Mouse (Mus musculus): Measurements from ENCODE around the gene Nr1i2.
"Not testable (repeated sequence)": the region's sequence is repeated elsewhere in the genome, so short reads cannot be mapped to it uniquely, and the experiment has no call there.

The Nr1i2 gene

DNA sequence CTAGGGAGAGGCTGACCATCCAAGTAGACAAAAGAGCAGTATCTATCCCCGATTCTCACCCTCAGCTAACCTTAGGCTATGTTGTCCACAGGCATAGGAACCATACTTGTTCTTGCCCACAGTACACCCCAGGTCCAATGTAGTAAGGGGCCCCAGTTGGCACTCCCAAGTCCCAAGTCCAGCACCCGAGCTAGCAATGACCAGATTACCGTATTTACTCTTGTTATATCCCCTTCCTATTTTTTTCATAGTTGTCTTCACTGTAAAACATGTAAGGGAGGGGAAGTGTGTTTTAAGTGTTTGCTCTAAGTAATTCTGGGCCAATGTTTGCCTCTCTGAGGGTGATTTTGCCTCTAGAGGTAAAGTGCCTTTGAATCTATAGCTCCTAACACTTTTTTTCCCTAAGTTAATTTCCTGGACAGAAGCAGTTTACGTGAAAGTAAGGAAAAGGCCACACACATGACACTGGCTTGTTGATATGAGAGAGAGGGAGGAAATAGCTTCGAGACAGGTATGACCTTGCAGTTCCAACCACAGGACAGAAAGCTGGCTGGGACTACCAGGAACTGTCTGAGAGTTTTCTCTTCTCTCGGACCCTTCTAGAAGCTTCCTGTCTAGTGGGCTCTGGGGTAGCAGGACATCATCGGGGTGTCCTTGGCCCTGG lies at the start of gene Nr1i2:
TSS of gene Nr1i2 (minus strand) at position 140 of the 664 bp plus-strand sequence.
- no peak for DNase-seq (ENCODE audit: low read depth, low spot score)

DNA sequence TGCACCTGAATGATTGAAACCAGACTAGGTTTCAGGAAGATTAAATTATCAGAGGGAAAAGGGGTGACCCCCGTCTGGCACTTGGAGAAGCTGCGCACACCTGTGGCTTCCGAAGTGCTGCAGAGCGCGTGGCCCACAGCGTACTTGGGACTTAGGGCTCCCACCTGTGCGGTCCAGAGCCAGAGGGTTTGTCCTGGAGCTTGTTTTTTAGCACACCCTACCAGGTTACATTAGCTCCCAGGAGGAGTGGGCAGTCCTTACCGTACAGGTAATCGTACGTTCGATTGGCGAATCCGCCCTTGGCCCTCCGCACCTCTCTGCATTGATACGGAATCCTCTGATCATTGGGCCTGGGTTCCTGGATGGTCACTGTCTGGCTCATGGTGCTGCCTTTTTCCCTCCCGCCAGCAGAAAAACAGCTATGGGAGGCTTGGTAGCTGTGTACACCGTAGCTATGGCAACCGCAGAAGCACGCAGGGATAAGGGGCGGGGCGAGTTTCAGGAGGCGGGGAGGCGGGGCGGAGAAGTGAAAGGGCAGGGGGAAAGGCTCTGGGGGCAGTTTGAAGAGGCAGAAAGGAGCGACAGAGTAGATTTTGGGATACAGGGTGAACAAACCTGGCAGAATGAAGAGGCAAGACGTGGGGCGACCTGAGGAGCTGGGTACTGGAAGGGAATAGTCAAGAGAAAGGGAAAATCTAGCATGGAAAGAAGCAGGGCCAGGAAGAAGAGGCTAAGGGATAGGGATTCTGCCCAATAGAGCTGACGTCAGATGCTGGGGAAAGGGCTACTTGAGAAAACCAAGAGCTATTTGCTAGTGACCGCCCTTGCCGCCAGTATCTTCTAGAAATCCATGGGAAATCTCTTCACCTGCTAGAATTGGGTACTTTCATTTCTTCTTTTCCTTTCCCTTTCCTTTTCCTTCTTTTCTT lies 47.0 kb upstream of the Nr1i2 start, which contains the start of gene Maats1:
TSS of gene Maats1 (minus strand) at position 748 of the 929 bp plus-strand sequence.
- DNase-seq (ENCODE audit: low read depth, low spot score), result peak; percentile 87

DNA sequence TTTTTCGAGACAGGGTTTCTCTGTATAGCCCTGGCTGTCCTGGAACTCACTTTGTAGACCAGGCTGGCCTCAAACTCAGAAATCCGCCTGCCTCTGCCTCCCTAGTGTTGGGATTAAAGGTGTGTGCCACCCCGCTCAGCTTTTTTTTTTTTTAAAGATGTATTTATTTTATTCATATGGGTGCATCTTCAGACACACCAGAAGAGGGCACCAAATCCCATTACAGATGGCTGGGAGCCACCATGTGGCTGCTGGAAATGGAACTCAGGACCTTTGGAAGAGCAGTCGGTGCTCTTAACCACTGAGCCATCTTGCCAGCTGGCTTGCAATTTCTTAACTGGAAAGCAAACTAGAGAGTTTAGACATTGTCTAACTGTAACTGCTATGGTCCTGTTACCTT lies 43.5 kb upstream of the Nr1i2 start:
- DNase-seq (ENCODE audit: low read depth, low spot score), result not testable (repeated sequence)

DNA sequence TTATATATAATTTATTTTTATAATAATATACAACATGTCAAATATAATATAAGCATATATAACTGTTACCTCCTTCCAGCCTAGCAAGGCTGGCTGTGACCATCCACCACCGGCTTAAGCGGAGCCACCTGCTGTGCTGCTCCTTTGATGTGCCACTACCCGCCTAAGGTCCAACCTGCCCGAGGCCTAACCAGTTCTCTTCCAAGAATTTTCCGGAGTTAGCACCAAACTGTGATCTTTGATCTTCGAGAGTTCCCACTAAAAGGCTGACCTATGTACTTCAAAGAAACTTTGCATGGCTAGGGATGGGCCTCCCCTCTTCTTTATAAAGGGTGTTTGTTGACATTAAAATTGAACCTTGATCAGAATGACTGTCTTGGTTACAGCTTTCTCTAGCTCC lies 39.8 kb upstream of the Nr1i2 start:
- DNase-seq (ENCODE audit: low read depth, low spot score), result no peak

DNA sequence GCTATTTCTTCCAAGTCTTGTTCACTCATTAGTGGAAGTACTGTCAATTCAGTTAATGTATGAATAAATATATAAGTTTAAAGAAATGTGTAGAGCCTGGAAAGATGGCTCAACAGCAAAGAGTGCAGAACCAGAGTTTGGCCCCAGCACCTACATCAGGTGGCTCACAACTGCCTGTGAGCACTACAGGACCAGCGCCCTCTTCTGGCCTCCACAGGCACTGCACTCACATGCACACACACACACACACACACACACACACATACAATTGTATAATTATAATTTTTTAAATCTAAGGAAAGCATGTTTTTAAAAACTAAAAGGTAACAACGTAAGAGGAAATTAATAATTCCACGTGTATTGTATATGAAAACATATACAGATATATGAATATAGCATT lies 34.7 kb upstream of the Nr1i2 start:
- no peak for DNase-seq (ENCODE audit: low read depth, low spot score)

DNA sequence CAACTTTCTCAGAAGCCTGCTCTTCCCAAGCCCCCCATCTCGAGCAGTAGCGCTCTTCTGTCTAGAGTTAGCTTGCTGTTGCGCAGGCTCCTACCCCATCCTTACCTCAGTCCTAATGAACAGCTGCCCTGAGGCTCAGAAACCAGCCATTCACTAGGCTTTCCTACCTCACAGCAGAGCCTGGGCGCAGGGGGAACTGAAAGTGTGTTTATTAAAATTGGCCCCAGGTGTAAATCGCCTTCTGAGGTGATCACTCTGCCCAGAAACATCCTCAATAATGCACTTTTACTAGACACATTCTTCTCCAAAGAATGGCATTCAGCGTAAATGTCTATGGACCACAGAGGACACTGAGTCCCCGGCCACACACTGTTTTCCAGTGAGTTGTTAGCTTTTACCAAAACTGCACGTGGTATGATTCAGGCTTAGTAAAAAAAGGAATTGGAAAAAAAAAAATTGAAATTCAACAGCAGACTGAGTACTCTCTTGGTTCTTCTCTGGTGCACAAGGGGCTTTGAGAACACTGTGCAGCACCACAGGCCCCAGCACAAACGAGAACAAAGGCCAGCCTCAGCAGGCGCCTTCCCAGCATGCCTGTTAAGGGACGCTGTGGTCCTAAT lies 32.3 kb upstream of the Nr1i2 start:
- no peak for DNase-seq (ENCODE audit: low read depth, low spot score)

DNA sequence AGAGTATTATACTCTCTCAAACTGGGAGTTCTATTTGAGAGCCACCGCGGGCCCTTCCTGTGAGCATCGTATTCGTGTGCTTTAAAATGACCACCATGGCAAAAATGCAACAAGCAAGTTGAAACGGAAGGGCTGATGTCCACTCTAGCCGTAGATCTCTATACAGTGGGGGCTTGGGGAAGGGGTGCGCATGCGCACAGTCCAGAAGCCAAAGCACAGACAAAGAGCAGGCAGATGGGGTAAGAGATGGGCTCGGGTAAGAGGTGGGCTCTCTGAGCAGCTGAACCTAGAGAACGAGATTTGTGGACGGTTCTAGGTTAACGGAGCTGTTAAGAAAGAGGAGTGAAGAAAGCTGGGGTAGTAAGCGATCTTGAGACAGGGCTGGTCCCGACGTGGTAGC lies 29.7 kb upstream of the Nr1i2 start:
- DNase-seq (ENCODE audit: low read depth, low spot score), result peak; percentile 36

DNA sequence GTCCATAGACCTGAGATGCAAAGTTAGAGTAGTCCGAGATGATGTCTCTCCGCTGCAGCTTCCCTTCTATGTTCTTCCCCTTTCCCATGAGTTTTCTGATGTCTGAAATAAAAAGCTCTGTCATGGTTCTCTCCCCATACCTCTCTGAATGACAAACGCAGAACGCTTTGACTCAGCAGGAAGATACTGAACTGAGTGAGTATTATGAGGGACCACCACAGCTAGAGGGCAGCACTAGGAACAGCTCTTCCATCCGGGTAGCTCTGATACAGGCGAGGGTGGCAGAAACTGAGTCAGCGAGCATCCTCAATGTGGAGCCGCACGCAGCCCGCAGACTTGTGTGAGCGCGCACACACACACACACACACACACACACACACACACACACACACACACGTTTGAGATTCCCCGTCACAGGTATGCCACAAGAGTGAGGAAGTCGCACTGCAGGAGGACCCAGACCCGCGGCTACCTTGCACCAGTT lies 26.9 kb upstream of the Nr1i2 start:
- DNase-seq (ENCODE audit: low read depth, low spot score), result peak; percentile 91

DNA sequence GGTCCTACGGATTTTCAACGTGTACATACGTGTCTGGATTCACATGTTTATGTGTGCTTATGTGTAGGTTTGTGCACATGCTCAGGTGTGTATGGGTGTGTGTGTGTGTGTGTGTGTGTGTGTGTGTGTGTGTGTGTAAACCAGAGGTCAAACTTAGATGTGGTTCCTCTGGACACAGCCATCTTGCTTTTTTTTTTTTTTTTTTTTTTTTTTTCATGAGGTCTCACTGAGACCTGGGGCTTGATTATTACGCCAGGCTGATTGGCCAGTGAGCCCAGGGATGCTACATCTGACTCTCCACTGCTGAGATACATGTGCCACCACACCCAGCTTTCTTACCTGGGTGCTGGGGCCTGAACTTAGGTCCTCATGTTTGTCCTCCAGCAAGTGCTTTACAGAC lies 24.5 kb upstream of the Nr1i2 start:
- no peak for DNase-seq (ENCODE audit: low read depth, low spot score)

DNA sequence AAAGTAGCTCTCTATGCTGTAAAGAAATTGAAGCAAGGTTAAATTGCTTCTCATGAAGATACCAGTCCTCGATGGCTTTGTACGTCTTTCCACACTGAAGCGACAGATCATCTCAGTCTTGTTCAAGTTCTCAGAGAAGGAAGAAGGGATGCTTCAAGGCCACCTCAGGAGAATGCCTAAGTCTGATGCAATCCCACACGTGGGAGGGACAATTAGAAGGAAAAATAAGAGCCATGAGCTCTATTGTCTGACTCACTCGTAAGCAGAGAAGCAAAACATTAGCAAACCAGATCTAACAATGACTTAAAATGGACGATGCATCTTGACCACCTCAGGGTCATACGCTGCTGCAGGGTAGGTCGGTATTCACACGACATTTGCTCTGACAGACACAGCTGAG lies 23.9 kb upstream of the Nr1i2 start:
- DNase-seq (ENCODE audit: low read depth, low spot score), result no peak

DNA sequence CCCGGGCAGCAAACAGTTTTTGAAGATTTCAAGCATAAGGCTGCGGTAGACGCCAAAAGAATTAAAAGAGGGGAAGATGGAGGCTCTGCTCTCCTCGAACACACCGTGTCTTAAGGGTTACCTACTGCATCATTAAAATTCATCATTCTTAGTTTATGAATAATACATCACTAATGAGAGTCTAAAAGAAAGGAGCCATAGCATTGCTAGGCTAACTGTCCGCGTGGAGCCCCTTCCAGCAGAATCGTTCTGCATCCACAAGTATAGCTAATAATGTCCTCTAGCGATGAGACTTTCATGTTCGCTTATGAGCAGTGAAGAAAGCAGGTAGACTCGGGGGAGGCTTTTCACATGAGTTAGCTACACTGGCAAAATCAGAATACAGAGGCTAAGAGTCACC lies 13.6 kb upstream of the Nr1i2 start:
- no peak for DNase-seq (ENCODE audit: low read depth, low spot score)

DNA sequence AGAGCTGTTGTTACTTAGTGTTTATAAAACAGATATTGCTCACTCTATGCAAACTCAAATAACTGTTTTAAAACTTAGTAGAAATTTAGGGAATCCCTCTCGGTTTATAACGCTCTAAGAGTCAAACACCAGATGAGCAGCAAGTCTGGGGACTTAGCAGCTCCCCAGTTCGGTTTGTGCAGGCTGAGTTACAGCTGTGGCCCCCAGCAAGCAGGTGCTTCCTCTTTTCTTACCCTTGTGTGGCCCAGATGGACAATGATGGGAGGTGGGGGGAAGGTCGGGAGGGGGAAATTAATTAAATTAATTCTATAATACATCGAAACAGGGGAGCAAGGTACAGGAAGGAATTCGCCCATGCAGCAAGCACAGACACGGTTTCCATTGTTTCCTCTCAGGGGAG lies 13.0 kb upstream of the Nr1i2 start:
- no peak for DNase-seq (ENCODE audit: low read depth, low spot score)

DNA sequence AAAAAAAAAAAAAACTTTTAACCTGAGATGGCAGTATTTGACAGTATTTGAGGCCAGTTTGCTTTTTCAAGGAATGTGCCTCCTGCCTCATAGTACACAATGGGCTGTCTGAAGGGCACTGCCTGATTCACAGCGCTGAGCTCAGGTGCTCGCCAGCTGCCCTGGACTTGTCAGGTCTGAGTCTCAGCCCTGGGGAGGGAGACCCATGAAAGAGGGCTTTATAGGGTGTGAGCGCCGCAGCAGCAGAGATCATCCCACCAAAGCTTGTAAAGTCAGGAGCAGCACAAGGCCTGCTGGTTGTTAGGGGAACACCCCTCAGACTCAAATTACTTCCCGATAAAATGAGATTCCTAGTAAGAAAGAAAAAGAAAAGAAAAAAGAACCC lies 12.6 kb upstream of the Nr1i2 start:
- DNase-seq (ENCODE audit: low read depth, low spot score), result peak; percentile 10

DNA sequence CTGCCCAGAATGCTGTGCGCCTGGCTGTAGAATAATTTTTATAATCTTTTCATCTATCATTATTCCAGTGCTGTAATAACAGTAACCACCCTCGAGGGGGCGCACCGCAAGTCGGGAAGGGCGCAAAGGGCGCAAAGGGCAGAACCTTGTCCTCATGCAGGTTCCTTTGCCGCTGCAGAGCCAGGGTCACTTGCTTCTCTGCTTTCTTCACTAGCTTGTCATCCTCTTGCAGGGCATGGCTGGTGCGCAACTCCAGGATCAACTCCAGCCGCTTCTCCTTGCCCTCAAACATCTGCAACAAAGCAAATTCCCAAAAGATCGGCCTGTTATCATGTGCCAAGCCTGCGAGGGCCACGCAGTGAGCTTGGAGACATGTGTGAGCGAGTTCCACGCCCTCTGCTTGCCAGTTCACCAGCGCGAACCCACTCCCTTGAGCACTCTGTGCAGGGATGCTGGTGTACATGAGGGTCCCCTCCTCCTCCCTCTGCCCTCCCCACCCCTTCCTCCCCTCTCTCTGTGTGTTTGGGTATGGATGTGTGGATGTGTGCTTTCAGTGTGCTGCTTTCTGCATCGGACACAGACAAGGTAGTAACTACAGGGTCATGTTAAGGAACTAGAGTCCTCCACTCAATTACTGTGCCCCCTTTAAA lies 12.1 kb upstream of the Nr1i2 start:
- DNase-seq (ENCODE audit: low read depth, low spot score), result peak; percentile 55

DNA sequence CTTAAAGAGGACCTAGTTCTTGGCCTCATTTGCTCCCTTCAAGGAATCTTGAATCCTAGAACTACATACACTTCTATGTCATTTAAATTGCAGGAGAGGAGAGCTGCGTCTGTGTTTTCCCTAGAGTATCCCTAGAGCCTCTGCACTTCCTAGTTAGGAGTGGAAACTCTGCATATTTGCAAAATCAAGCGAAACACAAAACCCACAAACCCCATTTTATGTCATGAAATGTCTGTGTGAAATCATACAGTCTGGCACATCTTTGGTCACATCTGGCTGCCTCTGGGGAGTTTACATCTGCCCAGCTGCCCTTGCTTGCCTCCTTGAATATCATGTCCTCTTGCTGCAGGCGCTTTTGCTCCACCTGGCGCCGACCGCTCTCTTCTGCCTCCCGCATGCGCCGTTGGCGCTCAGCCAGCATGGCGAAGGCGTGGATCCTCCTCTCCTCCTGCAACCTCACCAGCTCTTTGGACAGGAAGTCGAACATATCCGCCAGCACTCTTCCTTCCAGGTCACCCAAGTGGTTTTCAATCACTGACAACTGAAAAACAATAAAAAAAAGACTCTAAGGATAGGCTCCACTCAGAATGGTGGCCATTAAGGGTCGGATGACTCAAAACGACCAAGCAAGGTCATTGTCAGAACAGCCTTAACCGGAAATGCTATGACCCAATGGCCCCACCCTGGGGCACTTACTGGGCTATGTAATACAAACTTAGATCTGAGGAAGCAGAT lies 10.0 kb upstream of the Nr1i2 start:
- DNase-seq (ENCODE audit: low read depth, low spot score), result peak; percentile 82

DNA sequence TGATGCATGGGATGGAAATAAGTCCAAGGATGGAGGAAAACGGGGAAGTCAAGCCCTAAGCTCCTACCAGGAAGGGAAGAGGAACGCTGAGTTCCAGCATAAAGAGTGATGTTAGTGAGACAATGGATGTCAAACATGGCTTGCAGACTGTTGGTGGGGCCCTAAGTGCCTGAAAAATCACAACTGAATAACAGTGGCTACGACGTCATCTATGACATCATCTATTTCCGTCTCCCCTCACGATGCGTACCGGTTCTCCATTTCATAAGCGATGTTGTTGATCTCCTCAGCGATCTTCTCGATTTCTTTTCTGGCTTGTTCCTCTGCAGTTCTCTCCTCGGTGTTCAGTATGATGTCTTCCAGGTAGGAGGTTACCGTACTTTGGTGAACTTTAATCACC lies 7.7 kb upstream of the Nr1i2 start:
- DNase-seq (ENCODE audit: low read depth, low spot score), result no peak

DNA sequence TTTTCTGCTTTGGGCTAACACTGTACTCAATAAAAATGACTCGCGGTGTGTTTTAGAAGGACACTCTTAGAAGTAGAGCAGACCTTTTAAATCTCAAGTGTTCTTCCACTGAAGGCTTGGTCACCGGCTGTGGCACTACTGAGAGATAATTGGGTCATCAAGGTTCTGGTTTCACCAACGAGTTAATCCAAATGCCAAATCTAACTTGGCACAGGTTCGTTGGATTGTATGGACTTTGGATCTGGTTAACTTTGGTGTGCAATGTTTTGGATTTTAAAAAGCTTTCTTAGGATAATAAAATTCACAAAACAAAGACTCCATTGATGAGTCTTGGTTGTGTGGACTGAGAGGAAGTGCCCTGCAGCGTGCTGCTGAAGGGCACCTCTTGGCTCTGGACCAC lies 3.8 kb upstream of the Nr1i2 start:
- no peak for DNase-seq (ENCODE audit: low read depth, low spot score)

DNA sequence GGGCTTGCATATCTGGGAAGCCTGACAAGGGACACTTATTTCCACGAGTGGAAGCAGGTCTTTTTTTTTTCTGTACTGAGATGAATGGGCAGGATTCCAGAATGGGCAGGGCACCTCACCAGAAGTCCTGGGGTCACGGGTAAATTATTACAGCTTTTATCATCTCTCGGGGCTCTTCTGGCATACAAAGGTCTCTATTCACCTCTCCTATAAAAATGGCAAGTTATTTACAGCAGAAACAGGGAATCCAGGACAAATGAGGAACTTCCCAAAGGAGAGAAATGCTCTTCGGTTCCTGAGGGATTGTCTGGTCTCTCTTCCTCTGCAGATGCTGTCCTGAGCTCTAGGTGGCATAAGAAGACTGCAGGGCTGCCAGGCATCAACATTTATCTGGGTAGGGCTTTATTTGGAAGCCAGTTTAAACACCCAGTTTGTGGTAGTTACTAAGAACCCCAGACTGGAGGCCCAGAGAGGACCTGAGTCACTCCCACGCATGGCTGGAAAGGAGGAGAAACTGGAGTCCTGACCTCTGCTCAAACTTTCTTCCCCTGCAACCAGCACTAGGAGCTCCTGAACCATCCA lies 816 bp upstream of the Nr1i2 start:
- DNase-seq (ENCODE audit: low read depth, low spot score), result peak; percentile 22

DNA sequence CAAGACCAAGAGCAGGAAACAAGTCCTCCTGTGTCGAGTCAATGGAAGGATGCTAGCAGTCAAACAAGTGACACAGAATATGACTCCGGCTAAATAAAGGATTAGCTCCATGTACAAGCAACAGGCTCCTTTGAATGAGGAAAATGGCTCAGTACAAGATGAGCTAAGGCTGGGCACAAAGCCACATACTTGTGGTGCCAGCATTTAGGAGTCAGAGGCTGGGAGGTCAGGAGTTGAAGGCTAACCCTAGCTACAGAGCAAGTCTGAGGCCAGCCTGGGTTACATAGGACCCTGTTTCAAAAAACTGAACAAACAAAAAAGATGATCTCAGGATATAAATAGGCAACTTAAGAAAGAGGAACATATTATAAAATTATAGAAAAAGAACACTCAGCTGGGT lies 4.5 kb downstream of the Nr1i2 start:
- no peak for DNase-seq (ENCODE audit: low read depth, low spot score)

DNA sequence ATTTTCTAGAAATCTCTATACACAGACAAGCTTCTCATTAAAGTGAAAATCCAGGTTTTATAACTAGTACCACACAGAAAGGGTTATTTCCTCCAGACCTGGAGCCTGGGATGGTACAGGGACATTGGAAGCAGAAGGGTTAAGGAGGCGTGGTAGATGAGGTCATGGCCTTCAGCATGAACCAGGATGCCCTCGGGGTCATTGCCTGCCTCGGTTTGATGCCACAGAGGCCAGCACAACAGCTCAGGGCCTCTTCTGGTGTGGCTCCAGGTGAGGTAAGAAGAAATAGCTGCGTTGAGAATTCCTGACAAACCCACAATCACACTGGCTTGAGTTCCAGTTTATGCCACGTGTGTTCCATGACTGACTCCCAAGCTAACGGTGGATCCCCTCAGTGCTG lies 5.8 kb downstream of the Nr1i2 start:
- DNase-seq (ENCODE audit: low read depth, low spot score), result no peak

DNA sequence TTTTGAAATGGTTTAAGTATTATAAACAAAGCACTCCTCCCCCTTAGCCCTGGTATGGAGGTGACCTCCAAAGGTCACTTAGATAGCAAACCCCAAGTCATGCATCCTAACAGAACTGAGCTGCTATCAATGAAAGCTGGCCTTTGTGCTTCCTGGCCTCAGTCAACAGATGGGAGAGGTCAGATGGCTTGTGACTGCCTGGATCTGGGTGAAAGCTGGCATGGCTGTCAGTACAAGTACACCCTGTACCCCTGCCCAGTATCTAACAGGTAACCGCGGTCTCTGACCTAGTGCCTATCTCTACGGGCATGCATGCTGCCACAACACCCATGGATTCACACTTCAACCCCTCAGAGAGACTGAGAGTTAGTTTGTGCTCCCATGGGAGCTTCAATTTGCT lies 6.9 kb downstream of the Nr1i2 start:
- DNase-seq (ENCODE audit: low read depth, low spot score), result no peak
